Mouse (Mus musculus): ENCODE measurements at regions not wholly inside any gene's neighbourhood (a gene's known extent, or its start where the extent isn't known, plus 50 kb on each side); places are given as distances from the start of the nearest gene placed in this dataset.

DNA sequence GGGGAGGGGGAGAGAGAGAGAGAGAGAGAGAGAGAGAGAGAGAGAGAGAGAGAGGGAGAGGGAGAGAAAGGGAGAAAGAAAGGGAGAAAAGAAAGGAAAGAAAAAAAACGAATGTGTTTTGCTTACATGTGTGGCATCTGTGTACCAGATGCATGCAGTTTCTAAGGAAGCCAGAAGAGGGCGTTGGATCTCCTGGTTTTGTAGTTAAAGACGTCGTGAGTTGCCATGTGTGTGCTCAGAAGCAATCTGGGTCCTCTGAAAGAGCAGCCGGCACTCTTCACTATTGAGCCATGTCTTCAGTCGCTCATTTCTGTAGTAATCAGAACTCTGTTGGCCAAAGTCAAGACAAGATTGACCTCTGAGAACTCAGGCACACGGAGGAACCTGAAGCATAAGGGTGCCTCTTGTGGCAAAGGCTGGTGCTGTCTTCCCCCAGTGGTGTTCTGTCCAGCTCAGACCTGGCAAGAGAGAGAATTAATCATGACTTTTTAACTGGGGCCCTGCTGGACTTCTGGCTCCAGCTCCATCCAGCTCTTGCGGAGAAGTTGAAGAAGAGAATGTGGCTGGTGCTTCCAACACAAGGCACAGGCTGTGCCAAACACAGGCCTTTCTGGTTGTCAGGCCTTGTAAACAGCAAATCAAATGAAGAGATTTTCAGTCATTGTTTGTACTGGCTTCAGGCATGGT, 67.0 kb upstream of the Gm11733 start:
- Histone ChIP-seq H3K79me3 (ENCODE audit: low read depth) (no peaks in the 10 kb centered on the region), H3K36me3 (ENCODE audit: control insufficient read depth, insufficient read depth) (no peaks in the 10 kb centered on the region), H3ac (ENCODE audit: control insufficient read depth, insufficient read length, low read depth) (no peak overlapping the region), H3K79me2 (ENCODE audit: control insufficient read depth, insufficient read depth) (no peaks in the 10 kb centered on the region), H3K27me3 (ENCODE audit: control insufficient read depth, insufficient read depth, insufficient read length) (peaks cover 30% of the 10 kb centered on the region), H3K4me3 (ENCODE audit: insufficient read depth, poor library complexity, severe bottlenecking) (no peak overlapping the region)
- no peak for TF ChIP-seq MYOG (IDR thresholded peaks at IDR 0.05; ENCODE audit: control insufficient read depth, extremely low read depth, insufficient read length)
- TF ChIP-seq CTCF (IDR thresholded peaks at IDR 0.05; ENCODE audit: control insufficient read depth, insufficient read depth, insufficient read length) = no peak
- no peak for TF ChIP-seq USF1 (IDR thresholded peaks at IDR 0.05; ENCODE audit: low read depth)
- no peak for TF ChIP-seq MYOD1 (IDR thresholded peaks at IDR 0.05; ENCODE audit: control insufficient read depth, insufficient read length, low read depth)
- TF ChIP-seq FOSL1 (IDR thresholded peaks at IDR 0.05; ENCODE audit: insufficient read depth, low read length, poor library complexity, severe bottlenecking) = no peak
- TF ChIP-seq CEBPB (IDR thresholded peaks at IDR 0.05; ENCODE audit: low read depth) = no peak
- no peak for TF ChIP-seq MAX (IDR thresholded peaks at IDR 0.05)

DNA sequence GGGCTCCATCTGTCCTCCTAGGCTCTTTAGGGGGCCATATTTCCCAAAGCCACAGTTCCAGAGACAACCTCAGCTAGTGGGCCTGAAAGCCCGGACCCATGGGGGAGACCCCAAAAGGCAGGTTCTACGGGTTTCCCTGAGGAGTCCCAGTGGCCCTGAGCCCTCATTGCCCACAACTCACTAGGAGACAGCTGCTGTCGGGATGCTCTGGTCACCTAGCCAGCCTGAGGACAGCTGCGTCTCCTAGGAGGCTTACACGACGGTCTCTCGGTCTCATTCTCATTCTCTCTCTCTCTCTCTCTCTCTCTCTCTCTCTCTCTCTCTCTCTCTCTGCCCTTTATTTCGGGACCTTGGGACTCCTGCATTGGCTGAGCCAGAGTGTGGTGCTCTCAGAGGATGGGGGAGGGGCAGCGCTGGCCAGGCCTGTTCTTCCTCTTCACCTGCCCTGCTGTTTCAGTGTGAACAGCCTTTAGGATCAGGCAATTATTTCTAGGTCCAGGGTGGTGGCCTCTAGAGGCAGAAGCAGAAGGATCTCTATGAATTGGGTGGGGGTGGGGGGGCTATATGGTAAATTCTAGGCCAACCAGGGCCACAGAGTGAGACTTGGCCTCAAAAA, 66.1 kb upstream of the Gm11733 start:
- Histone ChIP-seq H3ac (ENCODE audit: control insufficient read depth, insufficient read length, low read depth) (no peak overlapping the region), H3K79me2 (ENCODE audit: control insufficient read depth, insufficient read depth) (no peaks in the 10 kb centered on the region), H3K36me3 (ENCODE audit: control insufficient read depth, insufficient read depth) (no peaks in the 10 kb centered on the region), H3K27me3 (ENCODE audit: control insufficient read depth, insufficient read depth, insufficient read length) (peaks cover 27% of the 10 kb centered on the region), H3K4me3 (ENCODE audit: insufficient read depth, poor library complexity, severe bottlenecking) (no peak overlapping the region), H3K79me3 (ENCODE audit: low read depth) (no peaks in the 10 kb centered on the region)
- TF ChIP-seq CTCF (IDR thresholded peaks at IDR 0.05; ENCODE audit: control insufficient read depth, insufficient read depth, insufficient read length) (no peak), MAX (IDR thresholded peaks at IDR 0.05) (no peak), USF1 (IDR thresholded peaks at IDR 0.05; ENCODE audit: low read depth) (no peak), FOSL1 (IDR thresholded peaks at IDR 0.05; ENCODE audit: insufficient read depth, low read length, poor library complexity, severe bottlenecking) (no peak), MYOG (IDR thresholded peaks at IDR 0.05; ENCODE audit: control insufficient read depth, extremely low read depth, insufficient read length) (no peak), MYOD1 (IDR thresholded peaks at IDR 0.05; ENCODE audit: control insufficient read depth, insufficient read length, low read depth) (no peak), CEBPB (IDR thresholded peaks at IDR 0.05; ENCODE audit: low read depth) (no peak)

DNA sequence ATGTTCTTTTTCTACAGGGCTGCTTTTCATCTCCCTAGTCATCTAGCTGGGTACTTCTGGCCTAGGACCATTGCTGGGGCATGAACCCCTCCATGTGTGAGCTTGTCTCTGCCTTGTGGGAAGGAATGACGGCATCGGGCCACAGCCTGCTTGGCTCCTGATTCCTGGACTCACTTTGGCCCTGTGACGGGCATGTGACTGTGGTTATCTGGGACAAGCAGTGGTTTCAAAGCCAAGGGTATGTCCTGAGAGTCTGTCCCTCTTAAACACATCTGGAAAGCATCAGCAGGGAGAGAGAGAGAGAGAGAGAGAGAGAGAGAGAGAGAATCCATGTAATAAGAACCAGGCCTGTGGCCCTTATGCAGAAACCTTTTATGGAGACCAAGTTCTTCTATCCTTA, 65.2 kb upstream of the Gm11733 start:
- no peak overlapping the region for H3K4me3 ChIP-seq (ENCODE audit: insufficient read depth, poor library complexity, severe bottlenecking)
- H3K79me2 ChIP-seq (ENCODE audit: control insufficient read depth, insufficient read depth) = no peaks in the 10 kb centered on the region
- TF ChIP-seq MAX (IDR thresholded peaks at IDR 0.05) (no peak), CTCF (IDR thresholded peaks at IDR 0.05; ENCODE audit: control insufficient read depth, insufficient read depth, insufficient read length) (no peak), CEBPB (IDR thresholded peaks at IDR 0.05; ENCODE audit: low read depth) (no peak), USF1 (IDR thresholded peaks at IDR 0.05; ENCODE audit: low read depth) (no peak), MYOD1 (IDR thresholded peaks at IDR 0.05; ENCODE audit: control insufficient read depth, insufficient read length, low read depth) (no peak), MYOG (IDR thresholded peaks at IDR 0.05; ENCODE audit: control insufficient read depth, extremely low read depth, insufficient read length) (no peak), FOSL1 (IDR thresholded peaks at IDR 0.05; ENCODE audit: insufficient read depth, low read length, poor library complexity, severe bottlenecking) (no peak)
- no peaks in the 10 kb centered on the region for H3K79me3 ChIP-seq (ENCODE audit: low read depth)
- H3ac ChIP-seq (ENCODE audit: control insufficient read depth, insufficient read length, low read depth) = no peak overlapping the region
- H3K27me3 ChIP-seq (ENCODE audit: control insufficient read depth, insufficient read depth, insufficient read length) = peaks cover 27% of the 10 kb centered on the region
- H3K36me3 ChIP-seq (ENCODE audit: control insufficient read depth, insufficient read depth) = no peaks in the 10 kb centered on the region

DNA sequence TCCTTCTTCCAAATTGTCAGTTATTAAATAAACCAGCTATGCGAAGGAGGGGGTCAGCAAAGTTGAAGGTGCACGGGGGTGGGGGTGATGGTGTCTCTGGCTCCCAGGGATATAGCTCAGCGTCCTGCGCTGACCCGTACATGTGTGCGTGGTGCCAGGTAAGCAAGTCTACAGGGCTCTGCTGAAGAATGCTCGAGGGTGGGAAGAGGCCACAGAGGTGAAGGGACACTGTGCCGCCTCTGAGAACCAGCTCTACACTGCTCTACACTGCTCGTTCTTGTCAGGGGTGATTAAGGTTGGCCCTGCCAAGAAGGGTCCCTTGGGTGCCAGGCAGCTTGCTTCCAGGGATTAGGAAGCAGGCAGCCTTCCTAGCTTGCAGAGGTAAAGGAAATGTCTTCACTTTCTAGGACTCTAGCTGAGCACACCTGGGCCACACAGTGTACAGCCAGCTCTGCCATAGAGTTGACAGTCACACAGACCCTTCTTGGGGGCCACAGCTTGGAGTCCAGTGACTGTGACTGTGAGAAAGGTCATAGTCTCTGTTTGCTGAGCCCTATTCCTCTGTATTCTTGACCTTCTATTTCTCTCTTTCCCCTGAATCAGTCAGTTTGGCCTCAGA, 64.7 kb upstream of the Gm11733 start:
- Histone ChIP-seq H3K4me3 (ENCODE audit: insufficient read depth, poor library complexity, severe bottlenecking) (no peak overlapping the region), H3K79me3 (ENCODE audit: low read depth) (no peaks in the 10 kb centered on the region), H3K79me2 (ENCODE audit: control insufficient read depth, insufficient read depth) (no peaks in the 10 kb centered on the region), H3ac (ENCODE audit: control insufficient read depth, insufficient read length, low read depth) (no peak overlapping the region), H3K36me3 (ENCODE audit: control insufficient read depth, insufficient read depth) (no peaks in the 10 kb centered on the region), H3K27me3 (ENCODE audit: control insufficient read depth, insufficient read depth, insufficient read length) (peaks cover 22% of the 10 kb centered on the region)
- TF ChIP-seq MAX (IDR thresholded peaks at IDR 0.05) (no peak), MYOD1 (IDR thresholded peaks at IDR 0.05; ENCODE audit: control insufficient read depth, insufficient read length, low read depth) (no peak), USF1 (IDR thresholded peaks at IDR 0.05; ENCODE audit: low read depth) (no peak), FOSL1 (IDR thresholded peaks at IDR 0.05; ENCODE audit: insufficient read depth, low read length, poor library complexity, severe bottlenecking) (no peak), MYOG (IDR thresholded peaks at IDR 0.05; ENCODE audit: control insufficient read depth, extremely low read depth, insufficient read length) (no peak), CEBPB (IDR thresholded peaks at IDR 0.05; ENCODE audit: low read depth) (no peak), CTCF (IDR thresholded peaks at IDR 0.05; ENCODE audit: control insufficient read depth, insufficient read depth, insufficient read length) (no peak)

DNA sequence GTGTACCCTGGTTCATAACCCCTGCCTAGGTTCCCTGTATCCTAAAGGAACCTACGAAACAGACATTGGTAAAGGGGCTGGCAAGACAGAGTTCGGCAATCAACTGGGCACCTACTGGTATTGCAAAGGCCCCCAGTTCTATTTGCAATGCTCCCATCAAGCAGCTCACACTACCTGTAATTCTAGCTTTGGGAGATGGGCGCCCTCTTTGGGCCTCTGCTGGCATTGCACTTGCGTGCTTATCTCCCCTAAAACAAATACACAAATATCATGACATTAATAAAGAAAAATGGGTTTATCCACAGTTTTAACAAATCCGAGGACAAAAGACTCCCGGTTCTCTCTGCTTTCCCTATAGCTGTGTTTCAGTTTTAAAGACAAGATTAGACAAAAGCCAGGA, 61.5 kb upstream of the Gm11733 start:
- Histone ChIP-seq H3ac (ENCODE audit: control insufficient read depth, insufficient read length, low read depth) (no peak overlapping the region), H3K79me3 (ENCODE audit: low read depth) (no peaks in the 10 kb centered on the region), H3K4me3 (ENCODE audit: insufficient read depth, poor library complexity, severe bottlenecking) (no peak overlapping the region), H3K27me3 (ENCODE audit: control insufficient read depth, insufficient read depth, insufficient read length) (peaks cover 29% of the 10 kb centered on the region), H3K36me3 (ENCODE audit: control insufficient read depth, insufficient read depth) (no peaks in the 10 kb centered on the region), H3K79me2 (ENCODE audit: control insufficient read depth, insufficient read depth) (no peaks in the 10 kb centered on the region)
- no peak for TF ChIP-seq MAX (IDR thresholded peaks at IDR 0.05)
- TF ChIP-seq MYOG (IDR thresholded peaks at IDR 0.05; ENCODE audit: control insufficient read depth, extremely low read depth, insufficient read length) = no peak
- no peak for TF ChIP-seq MYOD1 (IDR thresholded peaks at IDR 0.05; ENCODE audit: control insufficient read depth, insufficient read length, low read depth)
- TF ChIP-seq CEBPB (IDR thresholded peaks at IDR 0.05; ENCODE audit: low read depth) = no peak
- TF ChIP-seq FOSL1 (IDR thresholded peaks at IDR 0.05; ENCODE audit: insufficient read depth, low read length, poor library complexity, severe bottlenecking) = no peak
- TF ChIP-seq USF1 (IDR thresholded peaks at IDR 0.05; ENCODE audit: low read depth) = no peak
- TF ChIP-seq CTCF (IDR thresholded peaks at IDR 0.05; ENCODE audit: control insufficient read depth, insufficient read depth, insufficient read length) = no peak

Measured in C2C12 (cell line).